In the genomic region with DNA sequence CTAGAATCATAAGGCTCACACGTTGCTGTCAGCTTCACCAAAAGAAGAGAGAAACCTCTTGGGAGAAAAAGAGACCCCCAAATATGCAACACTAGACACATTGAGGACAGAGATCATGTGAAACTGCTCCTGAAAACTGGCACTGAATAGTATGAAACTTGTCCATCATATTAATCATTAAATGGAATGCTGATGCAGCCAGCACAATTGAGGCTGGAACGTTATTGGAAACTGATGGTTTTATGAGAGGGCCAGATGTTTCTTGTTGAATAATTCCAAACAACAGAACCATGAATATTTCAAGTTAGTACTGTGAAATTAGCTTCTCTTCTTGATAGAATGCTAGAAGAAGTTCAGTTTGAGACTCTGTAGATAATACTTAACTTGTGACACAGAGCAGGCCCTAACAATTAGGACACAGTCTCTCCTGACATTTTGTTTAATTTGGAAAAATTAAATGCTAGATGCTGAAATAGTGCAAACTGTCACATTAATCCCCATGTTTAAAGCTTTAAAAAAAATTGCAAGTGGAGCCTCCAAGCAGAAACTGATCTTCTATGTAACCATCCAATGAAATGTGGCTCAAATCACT, we compare ENCODE assay signal across 22 mouse cellular contexts.
DNase-seq lines count a peak whose midpoint lies in the region; ATAC-seq and TF ChIP-seq lines count a peak whose summit lies in the region.
"Had no signal": no experiment of that assay in that cellular context is flagged by ENCODE, and none has a peak within 500 bp of the region (broad histone marks: within the 10 kb centered on the region; RNA-seq: fewer than 3 reads in every experiment).

No protein-coding gene starts in this region.

- H3K4me2 ChIP-seq in embryonic facial prominence, embryonic 15.5 days (replicated peaks) = no peak overlapping the region
- no peak overlapping the region for H3K4me2 ChIP-seq in stomach, embryonic 16.5 days (ENCODE audit: low read depth, low read length)
- H3K4me2 ChIP-seq: forebrain, embryonic 12.5 days; heart, embryonic 12.5 days; hindbrain, embryonic 14.5 days had no signal

- H3K9ac ChIP-seq in embryonic facial prominence, embryonic 15.5 days = no peak overlapping the region
- no peak overlapping the region for H3K9ac ChIP-seq in stomach, embryonic 16.5 days (ENCODE audit: low read length)
- H3K9ac ChIP-seq: forebrain, embryonic 12.5 days; heart, embryonic 12.5 days; hindbrain, embryonic 14.5 days had no signal

- 21% methylated on average over 2 of the region's 2 CpGs for WGBS in embryonic facial prominence, embryonic 15.5 days
- WGBS in stomach, embryonic 16.5 days = 36% methylated on average over 2 of the region's 2 CpGs

- 0 out of 2 replicates have a peak, but pooled peaks cover 4% of the 10 kb centered on the region for H3K27me3 ChIP-seq in embryonic facial prominence, embryonic 15.5 days
- H3K27me3 ChIP-seq in stomach, embryonic 16.5 days (ENCODE audit: control insufficient read depth, insufficient read depth, low read length) = no peaks in the 10 kb centered on the region
- H3K27me3 ChIP-seq: forebrain, embryonic 12.5 days; heart, embryonic 12.5 days had no signal

- H3K36me3 ChIP-seq in embryonic facial prominence, embryonic 15.5 days = no peaks in the 10 kb centered on the region
- H3K36me3 ChIP-seq in stomach, embryonic 16.5 days (ENCODE audit: control insufficient read depth, insufficient read depth, low read length) = no peaks in the 10 kb centered on the region
- H3K36me3 ChIP-seq: forebrain, embryonic 12.5 days; G1E; heart, embryonic 12.5 days; hindbrain, embryonic 10.5 days had no signal

- no peaks in the 10 kb centered on the region for H3K9me3 ChIP-seq in embryonic facial prominence, embryonic 15.5 days (replicated peaks)
- no peaks in the 10 kb centered on the region; the same call in 1 of the 2 replicates for H3K9me3 ChIP-seq in stomach, embryonic 16.5 days (replicated peaks; ENCODE audit: control insufficient read depth, low read length)
- H3K9me3 ChIP-seq: forebrain, embryonic 12.5 days; heart, embryonic 12.5 days; hindbrain, embryonic 10.5 days had no signal

- peak; percentile 34; the same call in 1 of the 2 replicates for ATAC-seq in embryonic facial prominence, embryonic 15.5 days (ENCODE audit: insufficient number of reproducible peaks, low FRiP score, low TSS enrichment, low read depth)
- peak; percentile 58 for ATAC-seq in stomach, embryonic 16.5 days (ENCODE audit: insufficient read depth, low FRiP score)
- ATAC-seq: CD4-positive, CD25-positive, alpha-beta regulatory T cell, adult 4 months; forebrain, embryonic 16.5 days had no signal

- H3K4me3 ChIP-seq in left cerebral cortex, adult 2 months = no peak overlapping the region
- no peak overlapping the region for H3K4me3 ChIP-seq in embryonic facial prominence, embryonic 15.5 days (replicated peaks)
- no peak overlapping the region for H3K4me3 ChIP-seq in stomach, embryonic 16.5 days (replicated peaks; ENCODE audit: low read length)
- H3K4me3 ChIP-seq: forebrain, embryonic 12.5 days; heart, adult 2 months; heart, embryonic 12.5 days; hindbrain, embryonic 10.5 days had no signal

- 0 out of 2 replicates have a peak overlapping the region, but pooled peaks have one; percentile 19 for H3K27ac ChIP-seq in left cerebral cortex, adult 2 months
- 0 out of 2 replicates have a peak overlapping the region, but pooled peaks have one; percentile 22 for H3K27ac ChIP-seq in embryonic facial prominence, embryonic 15.5 days (replicated peaks)
- no peak overlapping the region for H3K27ac ChIP-seq in stomach, embryonic 16.5 days (ENCODE audit: low read length)
- H3K27ac ChIP-seq: forebrain, embryonic 12.5 days; heart, adult 2 months; hindbrain, embryonic 10.5 days; hindbrain, embryonic 14.5 days had no signal

- TF ChIP-seq CTCF in left cerebral cortex, adult 2 months (IDR thresholded peaks at IDR 0.05) = no peak

- intact Hi-C loops in left cerebral cortex, adult 2 months (cut with DNase I) = no loop called here

- peak; percentile 8 for DNase-seq in embryo, embryonic 10.5 days (ENCODE audit: low spot score)
- no peak for DNase-seq in embryo, embryonic 10 days (ENCODE audit: low spot score)
- DNase-seq in left cerebral cortex, adult 2 months (ENCODE audit: extremely low spot score in 1 of 2, low spot score in 2 of 2) = no peak
- no peak for DNase-seq in left cerebral cortex, adult 8-10 months (ENCODE audit: low spot score in 2 of 2)
- DNase-seq in right cerebral cortex, postnatal 36 days (ENCODE audit: low spot score in 2 of 2) = no peak
- DNase-seq: adrenal gland, adult 8-10 months; adrenal gland, postnatal 36 days; B cell, adult 2 months; cerebellum, adult 11 months; cerebellum, adult 8-10 months; cerebellum, postnatal 25 days; gastrocnemius, postnatal 14 days; heart, adult 2 months had no signal

- H3K4me1 ChIP-seq in embryonic facial prominence, embryonic 15.5 days = no peaks in the 10 kb centered on the region
- no peaks in the 10 kb centered on the region; the same call in 1 of the 2 replicates for H3K4me1 ChIP-seq in stomach, embryonic 16.5 days (ENCODE audit: control insufficient read depth, insufficient read depth, low read length)
- H3K4me1 ChIP-seq: forebrain, embryonic 12.5 days; heart, embryonic 12.5 days; hindbrain, embryonic 10.5 days had no signal
